Mouse (Mus musculus) bone marrow macrophage, adult 2 months (primary cell): Measurements from ENCODE around the gene Lemd2. TPM values are rescaled to one million over a fixed set of nuclear protein-coding genes. Genes with fewer than 3 reads are reported as not detected.
"Not testable (repeated sequence)": the region's sequence is repeated elsewhere in the genome, so short reads cannot be mapped to it uniquely, and the experiment has no call there.

ENCODE experiments used
- H3K27ac ChIP-seq: 2 replicates; pipeline ENCODE4 v1.5.1; 2012; ENCODE audit warnings: low read depth, low read length; ENCODE audit not compliant: insufficient read depth
- H3K4me1 ChIP-seq: 2 replicates; pipeline ENCODE4 v1.6.1; 2012; ENCODE audit warnings: low read length; ENCODE audit not compliant: control insufficient read depth, insufficient read depth
- H3K4me3 ChIP-seq: 2 replicates; pipeline ENCODE4 v1.5.1; 2012; ENCODE audit warnings: mild to moderate bottlenecking, low read length, moderate library complexity; ENCODE audit not compliant: insufficient read depth
- CTCF ChIP-seq: IDR thresholded peaks from 2 replicates; pipeline ENCODE4 v1.5.1; 2012; ENCODE audit warnings: low read depth, mild to moderate bottlenecking, low read length, moderate library complexity
- POLR2A ChIP-seq: IDR thresholded peaks from 2 replicates; pipeline ENCODE4 v1.6.1; 2012; ENCODE audit warnings: mild to moderate bottlenecking, low read depth, low read length, borderline replicate concordance
- polyA plus RNA-seq: library from polyadenylated mRNA; stranded (reverse); fragments of >200 nt; gene quantifications from 2 replicates; pipeline ENCODE4 v1.2.4, GENCODE M21; 2012; ENCODE audit not compliant: missing spikeins, insufficient read depth, insufficient read length

Gene Lemd2
- polyA plus RNA-seq, 1 experiment, result 52.7 TPM

DNA sequence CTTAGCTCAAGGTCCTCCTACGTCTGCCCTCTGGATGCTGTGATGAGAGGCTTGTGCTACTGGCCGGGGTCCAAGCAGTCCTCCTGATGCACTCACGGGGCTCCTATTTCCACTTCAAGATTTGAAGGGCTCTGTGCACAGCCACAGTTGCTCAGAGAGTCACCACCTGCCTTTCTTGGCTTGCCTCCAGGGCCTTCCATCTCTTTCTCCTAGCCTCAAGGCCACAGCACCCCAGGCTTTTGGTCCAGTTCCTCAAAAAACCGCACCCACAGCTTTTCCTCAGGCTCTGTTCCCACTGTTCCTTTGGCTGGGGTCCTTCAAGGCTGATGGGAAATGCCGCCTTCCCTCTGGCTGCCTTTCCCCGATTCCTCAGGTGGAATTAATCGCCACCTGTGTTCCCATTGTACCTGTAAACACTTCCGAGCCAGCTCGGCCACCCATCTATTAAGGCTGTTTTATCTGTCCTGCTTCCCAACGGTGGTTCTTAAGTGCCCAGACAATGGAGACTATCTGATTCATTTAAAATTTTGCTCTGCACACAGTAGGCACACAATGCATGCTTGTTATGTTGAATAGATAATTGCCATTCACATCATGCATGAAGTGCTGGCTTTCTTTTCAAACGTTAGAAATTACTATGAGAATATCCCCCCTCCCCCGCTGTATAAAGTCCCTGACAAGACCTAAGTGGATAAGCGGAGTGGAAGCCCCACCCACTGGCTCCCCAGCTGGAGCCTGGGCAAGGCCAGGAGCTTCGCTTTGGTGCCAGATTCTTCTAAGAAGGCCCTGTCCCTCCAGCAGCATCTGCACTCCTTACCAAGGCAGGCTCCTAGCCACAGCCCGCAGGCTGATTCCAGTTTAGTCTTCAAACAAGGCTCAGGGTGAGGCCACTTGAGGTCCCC, 36.5 kb upstream of the Lemd2 start:
- H3K4me1 ChIP-seq, result peaks cover 22% of the 10 kb centered on the region
- 0 out of 2 replicates have a peak overlapping the region, but pooled peaks have one; percentile 87 for H3K27ac ChIP-seq
- TF ChIP-seq POLR2A (no peak), CTCF (no peak)
- no peak overlapping the region for H3K4me3 ChIP-seq

- H3K27ac ChIP-seq, result no peak overlapping the region
- H3K4me3 ChIP-seq, result no peak overlapping the region
- H3K4me1 ChIP-seq, result peaks cover 22% of the 10 kb centered on the region
- no peak for TF ChIP-seq POLR2A
- TF ChIP-seq CTCF, result no peak
Measured at GRCm38 (mm10) chr17:27239941-27240340, 35.7 kb upstream of the Lemd2 start.

DNA sequence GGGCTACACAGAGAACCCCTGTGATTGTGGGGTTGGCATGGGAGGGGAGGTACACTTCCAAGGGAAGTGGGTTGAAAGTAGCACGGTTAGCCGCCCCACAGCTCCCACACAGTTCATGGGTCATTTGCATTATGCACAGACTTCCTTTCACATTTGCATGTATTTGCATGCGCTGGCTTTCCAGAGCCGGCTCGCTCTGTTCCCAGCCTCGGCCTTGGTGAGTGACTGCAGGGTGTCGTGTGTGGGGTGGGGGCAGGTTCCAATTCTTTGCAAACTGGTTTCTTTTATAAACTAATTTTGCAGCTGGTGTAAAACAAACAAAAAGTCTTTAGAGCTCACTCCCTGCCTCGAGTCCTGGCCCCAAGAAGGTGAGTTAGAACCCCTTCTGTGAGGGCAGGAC, 34.4 kb upstream of the Lemd2 start:
- Histone ChIP-seq H3K4me3 (no peak overlapping the region), H3K27ac (no peak overlapping the region), H3K4me1 (peaks cover 22% of the 10 kb centered on the region)
- TF ChIP-seq CTCF, result no peak
- TF ChIP-seq POLR2A, result no peak

GRCm38 (mm10) chr17:27237731-27238130, 33.5 kb upstream of the Lemd2 start:
- TF ChIP-seq POLR2A, result no peak
- Histone ChIP-seq H3K4me1 (peaks cover 20% of the 10 kb centered on the region), H3K4me3 (no peak overlapping the region), H3K27ac (no peak overlapping the region)

- Histone ChIP-seq H3K4me1 (no peaks in the 10 kb centered on the region), H3K27ac (no peak overlapping the region), H3K4me3 (no peak overlapping the region)
- TF ChIP-seq POLR2A, result no peak
Measured at GRCm38 (mm10) chr17:27233298-27233697, 29.0 kb upstream of the Lemd2 start.

- TF ChIP-seq POLR2A, result no peak
- TF ChIP-seq CTCF, result no peak
Measured at GRCm38 (mm10) chr17:27232176-27232575, 27.9 kb upstream of the Lemd2 start.

GRCm38 (mm10) chr17:27231586-27231985, 27.3 kb upstream of the Lemd2 start:
- not testable (repeated sequence) for H3K4me1 ChIP-seq, H3K27ac ChIP-seq

More at GRCm38 (mm10) chr17:27232176-27232575, 27.9 kb upstream of the Lemd2 start:
- H3K4me1 ChIP-seq, result no peaks in the 10 kb centered on the region
- no peak overlapping the region for H3K27ac ChIP-seq
- H3K4me3 ChIP-seq, result no peak overlapping the region

DNA sequence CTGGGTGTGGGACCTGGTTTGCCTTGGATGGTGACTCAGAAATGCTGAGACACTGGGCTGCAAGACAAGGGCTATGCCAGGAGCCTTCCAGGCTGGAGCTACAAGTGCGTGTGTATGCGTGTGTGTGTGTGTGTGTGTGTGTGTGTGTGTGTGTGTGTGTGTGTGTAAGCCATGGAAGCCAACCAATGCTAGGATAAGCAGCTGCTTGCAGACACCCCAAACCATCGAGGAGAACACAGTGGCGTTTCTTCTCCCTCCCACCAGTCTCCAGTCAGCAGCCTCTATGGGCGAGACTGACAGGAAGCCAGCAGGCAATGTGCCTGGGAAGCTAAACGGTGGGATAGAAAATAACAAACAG, 26.9 kb upstream of the Lemd2 start:
- Histone ChIP-seq H3K27ac (no peak overlapping the region), H3K4me1 (no peaks in the 10 kb centered on the region), H3K4me3 (no peak overlapping the region)
- no peak for TF ChIP-seq CTCF
- TF ChIP-seq POLR2A, result no peak

More at GRCm38 (mm10) chr17:27231586-27231985, 27.3 kb upstream of the Lemd2 start:
- not testable (repeated sequence) for H3K4me3 ChIP-seq

- Histone ChIP-seq H3K4me3 (no peak overlapping the region), H3K27ac (no peak overlapping the region), H3K4me1 (no peaks in the 10 kb centered on the region)
- no peak for TF ChIP-seq POLR2A
- no peak for TF ChIP-seq CTCF
Measured at GRCm38 (mm10) chr17:27230455-27231145, 26.3 kb upstream of the Lemd2 start.

- TF ChIP-seq POLR2A (no peak), CTCF (no peak)
Measured at GRCm38 (mm10) chr17:27229710-27230454, 25.6 kb upstream of the Lemd2 start.

More at GRCm38 (mm10) chr17:27229710-27230454, 25.6 kb upstream of the Lemd2 start:
- no peak overlapping the region for H3K27ac ChIP-seq
- H3K4me1 ChIP-seq, result no peaks in the 10 kb centered on the region
- H3K4me3 ChIP-seq, result no peak overlapping the region
